Mouse (Mus musculus) lung, embryonic 16.5 days (tissue): ENCODE measurements at regions not wholly inside any gene's neighbourhood (a gene's known extent, or its start where the extent isn't known, plus 50 kb on each side); places are given as distances from the start of the nearest gene placed in this dataset.

Experiments used
- ATAC-seq: fragments of 200-750 bp; cut with Nextera tagmentation; 2 replicates; pipeline ENCODE4 v1.8.0; 2017; ENCODE audit warnings: low read depth, mild to moderate bottlenecking, moderate library complexity
- H3K27ac ChIP-seq: fragments of 300-500 bp; sonication (generic); 2 replicates; pipeline ENCODE4 v1.5.1; 2014; ENCODE audit warnings: mild to moderate bottlenecking, control low read depth, low read length
- H3K27me3 ChIP-seq: fragments of 300-500 bp; sonication (generic); 2 replicates; pipeline ENCODE4 v1.6.1; 2014; ENCODE audit warnings: low read depth, low read length, mixed read lengths; ENCODE audit not compliant: control insufficient read depth, insufficient read depth
- H3K36me3 ChIP-seq: fragments of 300-500 bp; sonication (generic); 2 replicates; pipeline ENCODE4 v1.6.1; 2014; ENCODE audit warnings: low read length; ENCODE audit not compliant: control insufficient read depth, insufficient read depth
- H3K4me1 ChIP-seq: fragments of 300-500 bp; sonication (generic); replicated peaks from 2 replicates; pipeline ENCODE4 v1.6.1; 2014; ENCODE audit warnings: low read length, mixed read lengths; ENCODE audit not compliant: control insufficient read depth, insufficient read depth
- H3K4me2 ChIP-seq: fragments of 300-500 bp; sonication (generic); 2 replicates; pipeline ENCODE4 v1.6.1; 2014; ENCODE audit warnings: low read depth, low read length, control low read depth
- H3K4me3 ChIP-seq: fragments of 300-500 bp; sonication (generic); 2 replicates; pipeline ENCODE4 v1.5.1; 2014; ENCODE audit warnings: mild to moderate bottlenecking, low read length, control low read depth
- H3K9ac ChIP-seq: fragments of 300-500 bp; sonication (generic); 2 replicates; pipeline ENCODE4 v1.6.1; 2014; ENCODE audit warnings: low read length, control low read depth
- H3K9me3 ChIP-seq: fragments of 300-500 bp; sonication (generic); 2 replicates; pipeline ENCODE4 v1.6.1; 2016; ENCODE audit warnings: low read length; ENCODE audit not compliant: control insufficient read depth
- WGBS: fragments of 180-500 bp; shearing (Covaris S2); extraction: QIAGEN DNeasy Blood & Tissue Kit; methylation state at CpG from one replicate; pipeline ENCODE4 v1.1.7; 2014; 5-methylcytosine and 5-hydroxymethylcytosine counted together

DNA sequence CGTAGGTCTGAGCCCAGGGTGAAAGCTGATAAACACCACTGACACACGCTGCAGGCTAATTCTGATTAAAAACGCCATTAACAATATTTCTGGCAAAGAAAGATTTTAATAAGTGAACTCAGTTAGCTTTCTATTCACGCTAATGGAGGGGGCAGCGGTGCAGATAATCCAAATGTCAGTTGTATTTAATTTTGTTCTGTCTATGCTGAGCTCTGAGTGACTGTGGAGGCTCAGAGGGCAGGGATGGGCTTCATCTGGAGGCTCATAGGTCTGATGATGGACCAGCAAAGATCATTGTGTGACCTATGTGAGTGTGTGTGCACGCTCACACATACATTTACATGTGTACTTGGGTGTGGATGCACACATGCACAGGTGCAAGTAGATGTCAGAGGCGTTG is 134.3 kb upstream of the Thsd7b start:
- no peaks in the 10 kb centered on the region for H3K4me1 ChIP-seq
- no peak overlapping the region for H3K4me3 ChIP-seq
- H3K4me2 ChIP-seq = no peak overlapping the region
- WGBS = 80% methylated on average over 7 of the region's 7 CpGs
- no peak overlapping the region for H3K27ac ChIP-seq
- H3K27me3 ChIP-seq = no peaks in the 10 kb centered on the region
- H3K9me3 ChIP-seq = no peaks in the 10 kb centered on the region
- no peaks in the 10 kb centered on the region for H3K36me3 ChIP-seq
- no peak for ATAC-seq
- no peak overlapping the region for H3K9ac ChIP-seq

DNA sequence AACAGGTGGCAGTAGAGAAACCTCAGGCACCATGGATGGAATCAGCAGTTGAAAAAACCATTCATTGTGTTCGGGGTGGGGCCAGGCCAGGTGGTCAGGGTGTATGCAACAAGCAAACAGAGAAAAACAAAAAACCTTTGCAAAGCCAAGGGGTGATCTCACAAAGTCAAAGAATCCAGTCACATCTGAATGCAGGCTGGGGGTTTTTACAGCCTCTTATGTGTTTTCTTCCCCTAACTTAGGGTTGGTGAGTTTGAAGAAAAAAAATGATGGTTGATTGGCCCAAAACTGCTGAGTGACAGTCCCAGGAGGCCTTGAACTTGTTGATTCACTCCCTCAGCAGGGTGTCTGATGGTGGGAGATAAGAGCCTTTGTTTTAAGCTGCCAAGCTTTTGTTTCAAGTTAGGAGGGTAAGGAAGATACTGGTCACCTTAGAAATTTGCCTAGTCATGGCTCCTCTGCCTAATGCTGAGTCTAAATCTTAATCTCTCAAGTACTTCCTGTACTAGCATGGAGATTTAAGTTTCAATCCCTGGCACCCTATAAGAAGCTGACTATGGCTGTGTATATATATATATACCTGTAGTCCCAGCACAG is 166.0 kb upstream of the Thsd7b start:
- WGBS = 70% methylated on average over 1 of the region's 1 CpGs
- H3K4me2 ChIP-seq = no peak overlapping the region
- ATAC-seq = no peak
- no peaks in the 10 kb centered on the region for H3K36me3 ChIP-seq
- H3K4me1 ChIP-seq = no peaks in the 10 kb centered on the region
- no peak overlapping the region for H3K27ac ChIP-seq
- no peaks in the 10 kb centered on the region for H3K9me3 ChIP-seq
- H3K4me3 ChIP-seq = no peak overlapping the region
- no peaks in the 10 kb centered on the region for H3K27me3 ChIP-seq
- H3K9ac ChIP-seq = no peak overlapping the region

GRCm38 (mm10) chr1:129100997-129101396 is 172.1 kb upstream of the Thsd7b start:
- H3K4me1 ChIP-seq = no peaks in the 10 kb centered on the region
- no peak overlapping the region for H3K4me3 ChIP-seq
- 69% methylated on average over 8 of the region's 8 CpGs for WGBS
- H3K27ac ChIP-seq = no peak overlapping the region
- H3K4me2 ChIP-seq = no peak overlapping the region
- no peak overlapping the region for H3K9ac ChIP-seq
- no peaks in the 10 kb centered on the region for H3K36me3 ChIP-seq
- no peak for ATAC-seq
- H3K27me3 ChIP-seq = no peaks in the 10 kb centered on the region
- no peaks in the 10 kb centered on the region for H3K9me3 ChIP-seq

- no peak for ATAC-seq
- WGBS = 69% methylated on average over 3 of the region's 3 CpGs
- Histone ChIP-seq H3K27me3 (no peaks in the 10 kb centered on the region), H3K9ac (no peak overlapping the region), H3K36me3 (no peaks in the 10 kb centered on the region), H3K9me3 (no peaks in the 10 kb centered on the region), H3K4me1 (no peaks in the 10 kb centered on the region), H3K4me3 (no peak overlapping the region), H3K4me2 (no peak overlapping the region), H3K27ac (no peak overlapping the region)
Measured at GRCm38 (mm10) chr1:129078274-129078673, 194.8 kb upstream of the Thsd7b start.

DNA sequence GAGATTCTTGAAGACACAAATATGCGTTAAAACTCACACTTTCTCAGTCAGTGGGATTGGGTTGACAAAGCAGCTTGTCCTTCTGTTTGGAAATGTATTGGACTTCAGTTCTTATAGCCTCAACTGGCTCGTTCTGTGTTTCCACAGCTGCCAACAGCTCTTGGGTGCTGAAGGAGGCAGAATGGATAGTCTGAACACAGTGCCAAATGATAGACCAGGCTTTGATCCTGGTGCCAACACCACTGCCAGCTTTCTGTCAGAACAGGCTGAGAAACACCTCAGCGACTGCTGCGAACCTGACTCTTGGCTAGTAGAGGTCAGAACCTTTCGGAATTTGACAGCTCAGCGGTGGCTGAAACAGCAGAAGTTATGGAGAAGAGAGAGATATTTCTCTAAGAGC is 215.9 kb upstream of the Thsd7b start:
- Histone ChIP-seq H3K36me3 (no peaks in the 10 kb centered on the region), H3K9ac (no peak overlapping the region), H3K27ac (no peak overlapping the region), H3K27me3 (no peaks in the 10 kb centered on the region), H3K4me2 (no peak overlapping the region), H3K4me1 (no peaks in the 10 kb centered on the region), H3K9me3 (no peaks in the 10 kb centered on the region), H3K4me3 (no peak overlapping the region)
- peak; percentile 69; the same call in 1 of the 2 replicates for ATAC-seq
- 46% methylated on average over 6 of the region's 6 CpGs for WGBS

DNA sequence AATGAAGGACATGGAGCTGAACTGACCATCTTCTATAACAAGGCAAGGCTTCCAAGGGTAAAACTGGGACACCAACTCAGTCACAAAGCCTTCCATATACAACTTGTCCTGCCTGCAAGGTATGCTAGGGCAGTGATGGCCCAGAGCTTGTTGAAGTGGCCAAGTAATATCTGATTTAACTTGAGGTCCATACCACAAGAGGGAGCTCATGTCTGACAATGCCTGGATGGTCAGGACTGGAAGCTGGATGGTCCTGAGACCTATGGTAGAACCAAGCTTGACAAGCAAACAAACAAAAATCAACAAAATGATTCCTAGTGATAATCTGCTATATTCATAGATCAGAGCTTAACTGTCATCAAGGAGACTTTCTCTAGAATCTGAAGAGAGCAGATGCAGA is 217.8 kb upstream of the Thsd7b start:
- Histone ChIP-seq H3K4me1 (no peaks in the 10 kb centered on the region), H3K27me3 (no peaks in the 10 kb centered on the region), H3K36me3 (no peaks in the 10 kb centered on the region), H3K9me3 (no peaks in the 10 kb centered on the region), H3K4me2 (no peak overlapping the region), H3K9ac (no peak overlapping the region), H3K27ac (no peak overlapping the region), H3K4me3 (no peak overlapping the region)
- ATAC-seq = no peak

GRCm38 (mm10) chr1:129033707-129034106 is 239.4 kb upstream of the Thsd7b start:
- H3K36me3 ChIP-seq = no peaks in the 10 kb centered on the region
- H3K9ac ChIP-seq = no peak overlapping the region
- H3K27ac ChIP-seq = no peak overlapping the region
- no peak for ATAC-seq
- H3K4me3 ChIP-seq = no peak overlapping the region
- H3K4me1 ChIP-seq = no peaks in the 10 kb centered on the region
- no peaks in the 10 kb centered on the region for H3K27me3 ChIP-seq
- 73% methylated on average over 5 of the region's 5 CpGs for WGBS
- H3K9me3 ChIP-seq = no peaks in the 10 kb centered on the region
- H3K4me2 ChIP-seq = no peak overlapping the region

- H3K36me3 ChIP-seq = no peaks in the 10 kb centered on the region
- H3K4me3 ChIP-seq = no peak overlapping the region
- no peak overlapping the region for H3K27ac ChIP-seq
- no peak overlapping the region for H3K9ac ChIP-seq
- H3K4me1 ChIP-seq = no peaks in the 10 kb centered on the region
- H3K4me2 ChIP-seq = no peak overlapping the region
- H3K9me3 ChIP-seq = no peaks in the 10 kb centered on the region
- WGBS = 82% methylated on average over 1 of the region's 1 CpGs
- no peaks in the 10 kb centered on the region for H3K27me3 ChIP-seq
- no peak for ATAC-seq
Measured at GRCm38 (mm10) chr1:129005899-129006298, 267.2 kb upstream of the Thsd7b start.

GRCm38 (mm10) chr1:129002286-129002685 is 270.8 kb upstream of the Thsd7b start:
- H3K4me1 ChIP-seq = no peaks in the 10 kb centered on the region
- 69% methylated on average over 2 of the region's 2 CpGs for WGBS
- H3K9ac ChIP-seq = no peak overlapping the region
- no peaks in the 10 kb centered on the region for H3K27me3 ChIP-seq
- no peak for ATAC-seq
- H3K4me2 ChIP-seq = no peak overlapping the region
- no peak overlapping the region for H3K4me3 ChIP-seq
- H3K36me3 ChIP-seq = no peaks in the 10 kb centered on the region
- H3K9me3 ChIP-seq = no peaks in the 10 kb centered on the region
- no peak overlapping the region for H3K27ac ChIP-seq

DNA sequence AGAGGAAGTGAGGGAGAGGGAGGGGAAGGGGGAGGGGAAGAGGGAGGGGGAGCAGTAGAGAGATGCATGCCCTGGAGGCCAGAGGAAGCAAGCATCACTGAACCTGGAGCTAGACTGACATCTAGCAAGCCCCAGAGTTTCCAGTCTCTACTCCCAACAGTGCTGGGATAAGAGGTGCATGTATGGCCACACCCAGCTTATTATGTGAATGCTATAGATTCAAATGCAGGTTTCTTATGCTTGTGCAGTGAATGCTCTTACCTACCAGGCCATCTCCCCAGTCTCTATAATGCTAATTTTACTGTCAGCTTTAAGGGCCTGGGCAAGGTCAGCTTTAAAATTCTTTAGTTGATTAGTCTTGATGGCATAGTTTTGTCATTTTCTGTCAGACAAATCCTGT is 271.3 kb upstream of the Thsd7b start:
- no peak overlapping the region for H3K4me3 ChIP-seq
- no peak overlapping the region for H3K27ac ChIP-seq
- H3K4me2 ChIP-seq = no peak overlapping the region
- H3K36me3 ChIP-seq = no peaks in the 10 kb centered on the region
- no peak overlapping the region for H3K9ac ChIP-seq
- no peaks in the 10 kb centered on the region for H3K4me1 ChIP-seq
- H3K9me3 ChIP-seq = no peaks in the 10 kb centered on the region
- ATAC-seq = no peak
- H3K27me3 ChIP-seq = no peaks in the 10 kb centered on the region
